Mouse (Mus musculus): ENCODE measurements at regions not wholly inside any gene's neighbourhood (a gene's known extent, or its start where the extent isn't known, plus 50 kb on each side); places are given as distances from the start of the nearest gene placed in this dataset.

GRCm38 (mm10) chr3:19902226-19902625 is 54.6 kb upstream of the Cp start:
- Histone ChIP-seq H3K9me3 (replicated peaks; ENCODE audit: control insufficient read depth, insufficient read depth, low read length, poor library complexity, severe bottlenecking) (no peaks in the 10 kb centered on the region), H3K27ac (ENCODE audit: insufficient read depth, low read length) (no peak overlapping the region), H3K4me1 (ENCODE audit: control insufficient read depth, insufficient read depth, low read length) (no peaks in the 10 kb centered on the region), H3K9ac (ENCODE audit: low read depth, poor library complexity, severe bottlenecking) (no peak overlapping the region), H3K27me3 (ENCODE audit: control insufficient read depth, insufficient read depth, low read length, poor library complexity, severe bottlenecking) (no peaks in the 10 kb centered on the region), H3K4me3 (ENCODE audit: low read depth, low read length) (no peak overlapping the region), H3K36me3 (ENCODE audit: control insufficient read depth, insufficient read depth, low read length, poor library complexity, severe bottlenecking) (no peaks in the 10 kb centered on the region)
- no peak for TF ChIP-seq CTCF (IDR thresholded peaks at IDR 0.05; ENCODE audit: low read depth, low read length)
- no peak for TF ChIP-seq POLR2A (IDR thresholded peaks at IDR 0.05; ENCODE audit: insufficient read depth, low read length)
- TF ChIP-seq EP300 (IDR thresholded peaks at IDR 0.05; ENCODE audit: insufficient read depth, low read depth, low read length): no peak

GRCm38 (mm10) chr3:19904446-19905275 is 52.2 kb upstream of the Cp start:
- Histone ChIP-seq H3K27ac (ENCODE audit: insufficient read depth, low read length) (no peak overlapping the region), H3K27me3 (ENCODE audit: control insufficient read depth, insufficient read depth, low read length, poor library complexity, severe bottlenecking) (no peaks in the 10 kb centered on the region), H3K4me3 (ENCODE audit: low read depth, low read length) (no peak overlapping the region), H3K9ac (ENCODE audit: low read depth, poor library complexity, severe bottlenecking) (no peak overlapping the region), H3K4me1 (ENCODE audit: control insufficient read depth, insufficient read depth, low read length) (no peaks in the 10 kb centered on the region), H3K36me3 (ENCODE audit: control insufficient read depth, insufficient read depth, low read length, poor library complexity, severe bottlenecking) (no peaks in the 10 kb centered on the region), H3K9me3 (replicated peaks; ENCODE audit: control insufficient read depth, insufficient read depth, low read length, poor library complexity, severe bottlenecking) (no peaks in the 10 kb centered on the region)
- no peak for TF ChIP-seq EP300 (IDR thresholded peaks at IDR 0.05; ENCODE audit: insufficient read depth, low read depth, low read length)
- no peak for TF ChIP-seq CTCF (IDR thresholded peaks at IDR 0.05; ENCODE audit: low read depth, low read length)
- no peak for TF ChIP-seq POLR2A (IDR thresholded peaks at IDR 0.05; ENCODE audit: insufficient read depth, low read length)

Data from ES-Bruce4 (cell line).